Mouse (Mus musculus): Measurements from ENCODE around the gene Rab35. TPM values are rescaled to one million over a fixed set of nuclear protein-coding genes. Genes with fewer than 3 reads are reported as not detected.

Rab35 gene
- total RNA-seq, 2 experiments from 2014 or later, result 96.7 to 106 TPM

- DNase-seq (ENCODE audit: low spot score in 2 of 2), result no peak
- intact Hi-C loops (cut with DNase I), result no loop called here
Measured at GRCm38 (mm10) chr5:115693271-115693670, 61.6 kb downstream of the Rab35 start.

- intact Hi-C loops (cut with DNase I), result no loop called here
- no peak for DNase-seq (ENCODE audit: low spot score in 2 of 2)
Measured at GRCm38 (mm10) chr5:115695191-115695770, 63.6 kb downstream of the Rab35 start.

- intact Hi-C loops (cut with DNase I), result no loop called here
- no peak for DNase-seq (ENCODE audit: low spot score in 2 of 2)
Measured at GRCm38 (mm10) chr5:115696811-115697210, 65.1 kb downstream of the Rab35 start.

Small RNAs within 50 kb of the gene (microRNA-seq; reads per million reads assigned to microRNA genes)
- gene Mir7030, result not detected

Other genes with a start within 250 kb of the Rab35 start
- 10 to 100 TPM; 46.9 to 51.3 TPM for gene Msi1, start 202.3 kb upstream of the Rab35 start, total RNA-seq (2021)
- not detected for gene Pla2g1b, start 165.6 kb upstream of the Rab35 start, total RNA-seq (2021)
- gene Sirt4, start 147.2 kb upstream of the Rab35 start, total RNA-seq (2021), result 10 to 100 TPM; 19.7 to 51.7 TPM
- gene Pxn, start 125.2 kb upstream of the Rab35 start, total RNA-seq (2021), result 10 to 100 TPM; 15.1 to 24.7 TPM
- gene Rplp0, start 72.4 kb upstream of the Rab35 start, total RNA-seq (2021), result 100 to 1,000 TPM; 173 to 213 TPM
- gene Gcn1l1, start 66.7 kb upstream of the Rab35 start, total RNA-seq (2021), result 10 to 100 TPM; 61.2 to 69.0 TPM
- 100 to 1,000 TPM; 147 to 149 TPM for gene Bicdl1, start 99.7 kb downstream of the Rab35 start, total RNA-seq (2021)
- 100 to 1,000 TPM; 178 to 201 TPM for gene Cit, start 213.4 kb downstream of the Rab35 start, total RNA-seq (2021)